Mouse (Mus musculus) cerebellum, adult 2 months (tissue): ENCODE measurements around the gene Klf16.

Experiments used
- CTCF ChIP-seq: fragments of 200-500 bp; IDR thresholded peaks from 2 replicates; pipeline ENCODE4 v1.5.1; 2011; ENCODE audit warnings: low read depth, mild to moderate bottlenecking, control low read depth, low read length, moderate library complexity, borderline replicate concordance; ENCODE audit not compliant: insufficient read depth
- POLR2A ChIP-seq: fragments of 200-500 bp; IDR thresholded peaks from 2 replicates; pipeline ENCODE4 v1.6.1; 2011; ENCODE audit warnings: low read length, control low read depth, borderline replicate concordance; ENCODE audit not compliant: insufficient read depth

GRCm38 (mm10) chr10:80533704-80534103 lies 43.4 kb downstream of the Klf16 start:
- TF ChIP-seq POLR2A (no peak), CTCF (no peak)
